Mouse (Mus musculus): ENCODE data around the gene Det1. TPM values are rescaled to one million over a fixed set of nuclear protein-coding genes. Genes with fewer than 3 reads are reported as not detected.

The Det1 gene
- polyA plus RNA-seq, 1 experiment from 2014 or later = 11.3 TPM

GRCm38 (mm10) chr7:78846066-78846716 lies 872 bp downstream of the Det1 start:
- peaks cover 24% of the 10 kb centered on the region for H3K36me3 ChIP-seq (ENCODE audit: control insufficient read depth, insufficient read depth, low read length)
- H3K27ac ChIP-seq (replicated peaks in 1 of 2; ENCODE audit: control insufficient read depth in 1 of 2, insufficient read depth in 1 of 2, low read depth in 2 of 2, low read length in 2 of 2) = peak overlapping the region in 1 of 2 experiments; percentile 69; a peak in 3 of 4 replicates
- H3K4me2 ChIP-seq (ENCODE audit: low read length) = peak overlapping the region; percentile 68
- H3K4me1 ChIP-seq (ENCODE audit: control insufficient read depth in 2 of 2, insufficient read depth in 2 of 2, low read length in 2 of 2) = peaks cover 4 to 9% of the 10 kb centered on the region in 2 experiments; a peak in 3 of 4 replicates
- peak overlapping the region; percentile 92 for H3K9ac ChIP-seq (ENCODE audit: low read length)
- H3K4me3 ChIP-seq (ENCODE audit: control insufficient read depth in 1 of 2, insufficient read depth in 1 of 2, low read depth in 1 of 2, low read length in 2 of 2) = peak overlapping the region; percentile 78 to 92
- WGBS = 40% methylated on average over 12 of the region's 12 CpGs
- H3K27me3 ChIP-seq (ENCODE audit: control insufficient read depth, insufficient read depth, low read length) = no peaks in the 10 kb centered on the region
- ATAC-seq (ENCODE audit: insufficient number of reproducible peaks, insufficient read depth, low FRiP score, low read depth) = no peak
- no peaks in the 10 kb centered on the region for H3K9me3 ChIP-seq (ENCODE audit: control insufficient read depth, low read length)

- peaks cover 65% of the 10 kb centered on the region for H3K36me3 ChIP-seq (ENCODE audit: control insufficient read depth, insufficient read depth, low read length)
- H3K4me2 ChIP-seq (ENCODE audit: low read length) = no peak overlapping the region
- peaks cover 2 to 9% of the 10 kb centered on the region in 2 experiments; a peak in 3 of 4 replicates for H3K4me1 ChIP-seq (ENCODE audit: control insufficient read depth in 2 of 2, insufficient read depth in 2 of 2, low read length in 2 of 2)
- no peak overlapping the region for H3K27ac ChIP-seq (replicated peaks in 1 of 2; ENCODE audit: control insufficient read depth in 1 of 2, insufficient read depth in 1 of 2, low read depth in 2 of 2, low read length in 2 of 2)
- no peak overlapping the region for H3K4me3 ChIP-seq (ENCODE audit: control insufficient read depth in 1 of 2, insufficient read depth in 1 of 2, low read depth in 1 of 2, low read length in 2 of 2)
- WGBS = 64% methylated on average over 5 of the region's 5 CpGs
- ATAC-seq (ENCODE audit: insufficient number of reproducible peaks, insufficient read depth, low FRiP score, low read depth) = no peak
- H3K9ac ChIP-seq (ENCODE audit: low read length) = no peak overlapping the region
- no peaks in the 10 kb centered on the region for H3K9me3 ChIP-seq (ENCODE audit: control insufficient read depth, low read length)
- no peaks in the 10 kb centered on the region for H3K27me3 ChIP-seq (ENCODE audit: control insufficient read depth, insufficient read depth, low read length)
Observed at GRCm38 (mm10) chr7:78841601-78842000, 5.5 kb downstream of the Det1 start.

DNA sequence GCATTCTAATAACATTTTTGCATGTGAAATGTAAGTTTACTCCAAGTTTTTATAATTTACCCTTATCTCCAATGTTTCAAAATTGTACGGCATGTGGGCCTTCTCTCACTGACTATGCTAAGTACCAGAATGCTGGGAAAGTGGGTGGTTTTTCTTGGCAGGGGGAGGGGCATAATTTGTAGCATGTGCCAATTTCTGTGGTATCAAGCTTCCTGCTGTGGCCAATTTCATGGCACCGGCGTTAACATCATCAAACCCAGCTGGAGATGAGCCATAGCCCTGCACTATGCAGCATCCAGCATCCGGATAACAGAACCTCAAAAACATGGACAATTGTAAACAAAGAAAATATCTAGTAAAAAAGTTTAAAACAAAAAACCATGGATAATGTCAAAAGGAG lies 9.8 kb downstream of the Det1 start:
- 85% methylated on average over 4 of the region's 4 CpGs for WGBS
- H3K9me3 ChIP-seq (ENCODE audit: control insufficient read depth, low read length) = no peaks in the 10 kb centered on the region
- H3K4me2 ChIP-seq (ENCODE audit: low read length) = no peak overlapping the region
- H3K36me3 ChIP-seq (ENCODE audit: control insufficient read depth, insufficient read depth, low read length) = peaks cover 65% of the 10 kb centered on the region
- H3K4me1 ChIP-seq (ENCODE audit: control insufficient read depth in 2 of 2, insufficient read depth in 2 of 2, low read length in 2 of 2) = no peaks in the 10 kb centered on the region
- ATAC-seq (ENCODE audit: insufficient number of reproducible peaks, insufficient read depth, low FRiP score, low read depth) = no peak
- H3K4me3 ChIP-seq (ENCODE audit: control insufficient read depth in 1 of 2, insufficient read depth in 1 of 2, low read depth in 1 of 2, low read length in 2 of 2) = no peak overlapping the region
- no peaks in the 10 kb centered on the region for H3K27me3 ChIP-seq (ENCODE audit: control insufficient read depth, insufficient read depth, low read length)
- H3K27ac ChIP-seq (replicated peaks in 1 of 2; ENCODE audit: control insufficient read depth in 1 of 2, insufficient read depth in 1 of 2, low read depth in 2 of 2, low read length in 2 of 2) = no peak overlapping the region
- no peak overlapping the region for H3K9ac ChIP-seq (ENCODE audit: low read length)

- Histone ChIP-seq H3K4me1 (ENCODE audit: control insufficient read depth in 2 of 2, insufficient read depth in 2 of 2, low read length in 2 of 2) (no peaks in the 10 kb centered on the region), H3K4me2 (ENCODE audit: low read length) (no peak overlapping the region), H3K27me3 (ENCODE audit: control insufficient read depth, insufficient read depth, low read length) (no peaks in the 10 kb centered on the region), H3K9me3 (ENCODE audit: control insufficient read depth, low read length) (no peaks in the 10 kb centered on the region), H3K4me3 (ENCODE audit: control insufficient read depth in 1 of 2, insufficient read depth in 1 of 2, low read depth in 1 of 2, low read length in 2 of 2) (no peak overlapping the region), H3K9ac (ENCODE audit: low read length) (no peak overlapping the region), H3K27ac (replicated peaks in 1 of 2; ENCODE audit: control insufficient read depth in 1 of 2, insufficient read depth in 1 of 2, low read depth in 2 of 2, low read length in 2 of 2) (no peak overlapping the region), H3K36me3 (ENCODE audit: control insufficient read depth, insufficient read depth, low read length) (peaks cover 60% of the 10 kb centered on the region)
- no peak for ATAC-seq (ENCODE audit: insufficient number of reproducible peaks, insufficient read depth, low FRiP score, low read depth)
- WGBS = 85% methylated on average over 4 of the region's 4 CpGs
Observed at GRCm38 (mm10) chr7:78835656-78836055, 11.4 kb downstream of the Det1 start.

DNA sequence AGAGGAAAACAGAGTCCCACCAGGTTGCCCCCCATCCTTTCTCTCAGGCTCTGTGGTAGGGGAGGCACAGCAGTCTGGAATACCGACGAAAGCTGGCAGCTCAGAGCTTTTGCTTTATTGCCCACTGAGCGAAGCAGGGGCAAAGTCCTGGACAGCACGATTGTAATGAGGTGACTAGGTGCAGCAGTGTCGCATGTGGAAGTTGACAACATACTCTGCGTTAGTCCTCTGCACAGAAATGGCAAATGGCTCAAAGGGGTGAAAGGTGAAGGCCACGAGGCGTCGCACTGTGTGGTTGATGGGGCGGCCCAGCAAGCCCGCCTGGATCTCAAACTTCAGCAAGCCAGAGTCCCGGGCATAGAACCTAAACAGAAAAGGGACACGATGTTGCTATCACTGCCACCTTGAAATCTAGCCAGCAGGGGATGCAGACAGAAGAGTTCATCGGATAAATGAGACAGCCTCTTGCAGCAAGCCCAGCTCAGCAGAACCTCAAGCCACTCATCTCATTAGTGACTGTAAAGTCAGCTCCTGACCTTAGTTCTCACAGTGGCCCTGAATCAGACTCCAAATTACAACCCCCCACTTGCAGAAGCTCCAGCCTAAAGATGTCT lies 19.2 kb downstream of the Det1 start:
- no peaks in the 10 kb centered on the region for H3K27me3 ChIP-seq (ENCODE audit: control insufficient read depth, insufficient read depth, low read length)
- H3K27ac ChIP-seq (replicated peaks in 1 of 2; ENCODE audit: control insufficient read depth in 1 of 2, insufficient read depth in 1 of 2, low read depth in 2 of 2, low read length in 2 of 2) = no peak overlapping the region
- H3K36me3 ChIP-seq (ENCODE audit: control insufficient read depth, insufficient read depth, low read length) = peaks cover 61% of the 10 kb centered on the region
- no peaks in the 10 kb centered on the region for H3K4me1 ChIP-seq (ENCODE audit: control insufficient read depth in 2 of 2, insufficient read depth in 2 of 2, low read length in 2 of 2)
- WGBS = 88% methylated on average over 14 of the region's 14 CpGs
- no peaks in the 10 kb centered on the region for H3K9me3 ChIP-seq (ENCODE audit: control insufficient read depth, low read length)
- no peak overlapping the region for H3K4me3 ChIP-seq (ENCODE audit: control insufficient read depth in 1 of 2, insufficient read depth in 1 of 2, low read depth in 1 of 2, low read length in 2 of 2)
- no peak overlapping the region for H3K9ac ChIP-seq (ENCODE audit: low read length)
- ATAC-seq (ENCODE audit: insufficient number of reproducible peaks, insufficient read depth, low FRiP score, low read depth) = no peak
- H3K4me2 ChIP-seq (ENCODE audit: low read length) = no peak overlapping the region

GRCm38 (mm10) chr7:78826682-78827385 lies 20.2 kb downstream of the Det1 start:
- no peak overlapping the region for H3K27ac ChIP-seq (replicated peaks in 1 of 2; ENCODE audit: control insufficient read depth in 1 of 2, insufficient read depth in 1 of 2, low read depth in 2 of 2, low read length in 2 of 2)
- peaks cover 63% of the 10 kb centered on the region for H3K36me3 ChIP-seq (ENCODE audit: control insufficient read depth, insufficient read depth, low read length)
- H3K9me3 ChIP-seq (ENCODE audit: control insufficient read depth, low read length) = no peaks in the 10 kb centered on the region
- no peaks in the 10 kb centered on the region for H3K4me1 ChIP-seq (ENCODE audit: control insufficient read depth in 2 of 2, insufficient read depth in 2 of 2, low read length in 2 of 2)
- no peak overlapping the region for H3K4me2 ChIP-seq (ENCODE audit: low read length)
- H3K4me3 ChIP-seq (ENCODE audit: control insufficient read depth in 1 of 2, insufficient read depth in 1 of 2, low read depth in 1 of 2, low read length in 2 of 2) = no peak overlapping the region
- H3K27me3 ChIP-seq (ENCODE audit: control insufficient read depth, insufficient read depth, low read length) = no peaks in the 10 kb centered on the region
- WGBS = 57% methylated on average over 9 of the region's 9 CpGs
- no peak overlapping the region for H3K9ac ChIP-seq (ENCODE audit: low read length)
- no peak for ATAC-seq (ENCODE audit: insufficient number of reproducible peaks, insufficient read depth, low FRiP score, low read depth)

DNA sequence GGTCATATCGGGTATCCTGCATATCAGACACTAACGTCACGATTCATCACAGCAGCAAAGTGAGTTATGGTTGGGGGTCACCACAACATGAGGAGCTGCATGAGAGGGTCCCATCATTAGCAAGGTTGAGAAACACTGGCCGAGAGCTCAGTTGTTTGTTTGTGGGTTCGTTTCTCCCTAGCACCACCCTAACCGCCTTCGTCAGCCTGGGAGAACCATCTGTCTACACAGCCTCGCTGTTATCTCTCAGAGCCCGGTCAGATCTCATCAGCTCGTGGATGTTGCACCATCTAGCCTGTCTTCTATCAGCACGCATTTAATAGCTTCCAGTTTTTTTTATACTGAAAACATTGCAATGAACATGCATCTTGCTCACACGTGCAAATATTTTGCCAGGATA lies 28.7 kb downstream of the Det1 start:
- WGBS = 48% methylated on average over 12 of the region's 12 CpGs
- no peak overlapping the region for H3K9ac ChIP-seq (ENCODE audit: low read length)

More for the DNA sequence above, 28.7 kb downstream of the Det1 start:
- Histone ChIP-seq H3K27me3 (ENCODE audit: control insufficient read depth, insufficient read depth, low read length) (no peaks in the 10 kb centered on the region), H3K4me1 (ENCODE audit: control insufficient read depth in 2 of 2, insufficient read depth in 2 of 2, low read length in 2 of 2) (peaks cover 0 to 4% of the 10 kb centered on the region in 2 experiments; a peak in 2 of 4 replicates), H3K4me2 (ENCODE audit: low read length) (no peak overlapping the region), H3K4me3 (ENCODE audit: control insufficient read depth in 1 of 2, insufficient read depth in 1 of 2, low read depth in 1 of 2, low read length in 2 of 2) (no peak overlapping the region), H3K9me3 (ENCODE audit: control insufficient read depth, low read length) (no peaks in the 10 kb centered on the region), H3K36me3 (ENCODE audit: control insufficient read depth, insufficient read depth, low read length) (0 out of 2 replicates have a peak, but pooled peaks cover 3% of the 10 kb centered on the region), H3K27ac (replicated peaks in 1 of 2; ENCODE audit: control insufficient read depth in 1 of 2, insufficient read depth in 1 of 2, low read depth in 2 of 2, low read length in 2 of 2) (no peak overlapping the region)
- ATAC-seq (ENCODE audit: insufficient number of reproducible peaks, insufficient read depth, low FRiP score, low read depth) = no peak
